Mouse (Mus musculus) MN1 (cell line): Measurements from ENCODE around the gene Ttc8.

Experiments
- DNase-seq: peaks from one replicate; pipeline ENCODE4 v3.0.0-alpha.2; 2016; ENCODE audit warnings: low spot score

The Ttc8 gene

GRCm38 (mm10) chr12:99030022-99030421 lies 109.6 kb downstream of the Ttc8 start:
- no peak for DNase-seq
